Mouse (Mus musculus) small intestine, adult 2 months (tissue): ENCODE results near the gene Tnn.

Source experiments
- CTCF ChIP-seq: fragments of 200-500 bp; IDR thresholded peaks from 2 replicates; pipeline ENCODE4 v1.5.1; 2012; ENCODE audit warnings: low read depth, mild to moderate bottlenecking, control low read depth, inconsistent platforms, low read length, moderate library complexity, mixed read lengths; ENCODE audit not compliant: insufficient replicate concordance, insufficient read length; ENCODE audit errors: extremely low read depth
- POLR2A ChIP-seq: fragments of 200-500 bp; IDR thresholded peaks from 2 replicates; pipeline ENCODE4 v1.6.1; 2012; ENCODE audit warnings: low read depth, mild to moderate bottlenecking, control low read depth, inconsistent platforms, low read length, moderate library complexity

DNA sequence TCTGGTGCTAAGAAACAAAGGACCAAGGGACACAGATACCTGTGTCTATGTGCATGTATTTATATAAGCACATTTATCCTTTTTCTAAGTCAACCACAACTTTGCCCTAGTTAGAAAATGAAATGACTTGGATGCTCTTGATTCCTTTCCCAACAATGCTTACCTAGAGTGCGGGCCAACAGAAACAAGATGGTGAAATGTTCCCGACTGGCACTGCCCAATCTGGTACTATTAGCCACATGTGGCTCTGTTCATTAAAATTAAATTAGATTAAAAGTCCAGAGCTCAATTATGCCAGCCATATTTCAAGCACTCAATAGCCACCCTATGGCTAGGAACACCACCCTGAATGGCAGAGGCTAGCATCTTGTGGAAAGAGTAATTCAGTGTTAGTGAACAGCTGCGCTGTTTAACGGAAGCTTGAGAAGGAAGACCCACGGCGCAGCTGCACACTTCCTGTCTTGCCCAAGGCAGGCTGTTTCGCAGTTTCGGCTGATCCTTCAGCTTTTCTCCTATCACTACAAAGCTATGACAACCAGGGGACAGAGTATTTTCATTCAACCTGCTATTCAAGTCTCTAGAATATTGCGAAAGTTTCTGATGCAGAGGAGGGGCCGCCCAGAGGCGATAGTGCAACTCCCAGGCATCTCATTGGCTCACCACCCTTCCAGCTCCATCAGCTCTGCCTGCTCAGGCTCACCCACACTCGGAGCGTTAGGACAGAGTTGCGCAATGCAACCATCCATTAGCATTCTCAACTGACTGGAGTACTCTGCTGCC lies 74.3 kb downstream of the Tnn start:
- TF ChIP-seq POLR2A = no peak
- TF ChIP-seq CTCF = no peak
